Mouse (Mus musculus) spleen, adult 2 months (tissue): ENCODE measurements around the gene Myo16. TPM values are rescaled to one million over a fixed set of nuclear protein-coding genes. Genes with fewer than 3 reads are reported as not detected.

Experiments used
- DNase-seq, 2 experiments: peaks; one replicate each; pipeline versions ENCODE4 v3.0.0 to v3.0.0-alpha.2; 2012 to 2021; ENCODE audit warnings: low spot score in 2 of 2, low read depth in 1 of 2
- H3K27ac ChIP-seq: fragments of 200-500 bp; 2 replicates; pipeline ENCODE4 v1.5.1; 2012; ENCODE audit warnings: low read length, inconsistent platforms; ENCODE audit not compliant: insufficient read depth
- H3K27me3 ChIP-seq: fragments of 200-500 bp; 2 replicates; pipeline ENCODE4 v1.6.1; 2012; ENCODE audit warnings: mild to moderate bottlenecking, moderate library complexity, low read length, inconsistent platforms; ENCODE audit not compliant: control insufficient read depth, insufficient read depth
- H3K36me3 ChIP-seq: fragments of 200-500 bp; 2 replicates; pipeline ENCODE4 v1.6.1; 2012; ENCODE audit warnings: mild to moderate bottlenecking, low read length, inconsistent platforms; ENCODE audit not compliant: control insufficient read depth, insufficient read depth
- H3K4me1 ChIP-seq: fragments of 200-500 bp; 2 replicates; pipeline ENCODE4 v1.6.1; 2011; ENCODE audit warnings: inconsistent platforms; ENCODE audit not compliant: control insufficient read depth, insufficient read depth, insufficient read length
- H3K4me3 ChIP-seq: fragments of 200-500 bp; 2 replicates; pipeline ENCODE4 v1.5.1; 2011; ENCODE audit warnings: mild to moderate bottlenecking, inconsistent platforms; ENCODE audit not compliant: insufficient read depth, insufficient read length; ENCODE audit errors: extremely low read depth
- CTCF ChIP-seq: fragments of 200-500 bp; IDR thresholded peaks from 2 replicates; pipeline ENCODE4 v1.5.1; 2011; ENCODE audit warnings: mild to moderate bottlenecking, inconsistent platforms; ENCODE audit not compliant: insufficient read depth, insufficient read length, insufficient replicate concordance; ENCODE audit errors: extremely low read depth
- POLR2A ChIP-seq: fragments of 200-500 bp; IDR thresholded peaks from 2 replicates; pipeline ENCODE4 v1.6.1; 2011; ENCODE audit warnings: low read depth, low read length, inconsistent platforms
- WGBS: fragments of 180-500 bp; shearing (Covaris S2); methylation state at CpG from one replicate; pipeline ENCODE4 v1.1.7; 2018; 5-methylcytosine and 5-hydroxymethylcytosine counted together
- polyA plus RNA-seq: library from polyadenylated mRNA; depleted of rRNA; stranded (reverse); fragments of >200 nt; gene quantifications from 2 replicates; pipeline ENCODE4 v1.2.3, GENCODE M21; 2012

Myo16 gene
- polyA plus RNA-seq, 1 experiment: 0.39 TPM

DNA sequence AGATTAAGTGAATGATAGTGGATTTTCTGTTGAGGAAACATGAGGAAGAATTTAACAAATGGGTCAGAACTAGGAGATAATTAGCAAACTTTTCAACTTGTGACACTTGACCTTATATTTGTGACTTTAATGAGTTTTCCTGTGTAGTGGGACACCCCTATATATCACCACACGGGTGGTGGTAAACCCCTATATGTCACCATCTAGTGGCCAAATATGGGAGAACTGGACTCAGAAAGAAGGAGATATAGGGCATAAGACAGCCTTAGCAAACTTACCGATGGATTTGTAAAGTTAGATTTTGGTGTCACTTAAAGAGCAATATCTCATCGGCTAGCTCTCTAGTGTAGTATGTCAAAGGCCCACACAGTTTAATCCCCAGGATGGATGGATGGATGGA, 147.1 kb downstream of the Myo16 start:
- H3K36me3 ChIP-seq: no peaks in the 10 kb centered on the region
- no peaks in the 10 kb centered on the region for H3K4me1 ChIP-seq
- no peak for DNase-seq

DNA sequence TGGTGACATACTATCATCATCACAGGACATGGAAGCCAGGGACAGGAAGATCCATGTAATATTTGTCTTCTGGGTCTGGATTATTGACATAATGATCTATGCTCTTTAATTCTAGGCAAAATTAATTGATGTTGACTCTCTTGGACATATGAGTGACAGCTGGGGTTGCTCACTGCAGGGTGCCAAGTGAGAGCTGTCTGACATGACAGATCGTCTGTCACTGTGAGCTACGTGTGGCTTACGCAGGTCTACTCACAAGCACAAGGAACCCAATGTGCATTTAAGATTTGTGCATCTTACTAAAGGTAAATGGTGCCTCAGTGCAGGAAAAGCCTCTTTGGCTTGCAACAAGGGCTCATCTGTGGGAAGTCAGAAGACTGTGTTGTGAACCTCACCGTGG, 149.3 kb downstream of the Myo16 start:
- DNase-seq: no peak
- no peak overlapping the region for H3K27ac ChIP-seq
- no peaks in the 10 kb centered on the region for H3K27me3 ChIP-seq
- no peak for TF ChIP-seq POLR2A
- 91% methylated on average over 4 of the region's 4 CpGs for WGBS
- H3K4me3 ChIP-seq: no peak overlapping the region
- no peaks in the 10 kb centered on the region for H3K36me3 ChIP-seq
- H3K4me1 ChIP-seq: no peaks in the 10 kb centered on the region

More for the DNA sequence above, 147.1 kb downstream of the Myo16 start:
- 33% methylated on average over 3 of the region's 3 CpGs for WGBS
- TF ChIP-seq CTCF (no peak), POLR2A (no peak)
- H3K4me3 ChIP-seq: no peak overlapping the region
- no peaks in the 10 kb centered on the region for H3K27me3 ChIP-seq
- no peak overlapping the region for H3K27ac ChIP-seq

DNA sequence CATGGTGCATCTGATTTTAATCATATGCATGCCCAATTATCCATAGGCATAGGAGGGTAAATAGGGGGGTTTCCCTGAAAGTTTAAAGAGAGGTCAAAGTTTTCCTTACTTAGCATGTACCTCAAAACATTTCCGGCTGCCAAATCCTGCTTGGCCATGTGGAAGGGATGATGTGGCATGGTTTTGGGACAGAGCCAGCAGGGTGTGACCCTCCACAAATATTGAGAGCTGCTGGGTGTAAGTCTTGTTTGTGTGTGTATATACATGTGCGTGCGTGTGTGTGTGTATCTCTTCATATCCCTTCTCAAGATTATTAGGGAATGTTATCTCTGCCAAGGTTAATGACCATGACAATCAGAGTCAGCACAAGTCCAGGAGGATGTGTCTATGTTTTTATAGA, 150.3 kb downstream of the Myo16 start:
- 86% methylated on average over 3 of the region's 3 CpGs for WGBS
- Histone ChIP-seq H3K4me3 (no peak overlapping the region), H3K27ac (no peak overlapping the region), H3K36me3 (no peaks in the 10 kb centered on the region), H3K27me3 (no peaks in the 10 kb centered on the region), H3K4me1 (no peaks in the 10 kb centered on the region)
- TF ChIP-seq POLR2A (no peak), CTCF (no peak)
- no peak for DNase-seq

DNA sequence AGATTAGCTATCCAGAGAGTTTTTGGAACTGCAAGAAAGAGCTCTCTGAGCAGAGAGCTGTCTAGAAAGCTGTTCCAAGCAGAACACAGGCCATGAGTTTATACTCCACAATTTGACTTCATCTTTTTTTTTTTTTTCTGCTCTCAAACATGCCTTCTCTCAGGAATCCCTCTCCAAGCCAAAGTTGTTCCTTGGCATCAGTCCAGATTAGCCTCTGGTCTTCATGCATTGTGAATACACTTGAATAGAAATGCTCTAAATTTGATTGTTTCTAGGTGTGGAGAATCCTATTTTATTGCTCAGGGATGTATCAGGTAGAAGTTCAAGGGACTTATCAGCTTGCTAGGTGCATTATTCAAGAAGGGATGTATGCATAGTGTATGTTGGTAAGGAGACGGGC, 151.0 kb downstream of the Myo16 start:
- 79% methylated on average over 1 of the region's 1 CpGs for WGBS
- H3K27me3 ChIP-seq: no peaks in the 10 kb centered on the region
- DNase-seq: no peak
- H3K4me3 ChIP-seq: no peak overlapping the region
- no peak overlapping the region for H3K27ac ChIP-seq
- no peaks in the 10 kb centered on the region for H3K4me1 ChIP-seq
- no peaks in the 10 kb centered on the region for H3K36me3 ChIP-seq
- TF ChIP-seq CTCF (no peak), POLR2A (no peak)

DNA sequence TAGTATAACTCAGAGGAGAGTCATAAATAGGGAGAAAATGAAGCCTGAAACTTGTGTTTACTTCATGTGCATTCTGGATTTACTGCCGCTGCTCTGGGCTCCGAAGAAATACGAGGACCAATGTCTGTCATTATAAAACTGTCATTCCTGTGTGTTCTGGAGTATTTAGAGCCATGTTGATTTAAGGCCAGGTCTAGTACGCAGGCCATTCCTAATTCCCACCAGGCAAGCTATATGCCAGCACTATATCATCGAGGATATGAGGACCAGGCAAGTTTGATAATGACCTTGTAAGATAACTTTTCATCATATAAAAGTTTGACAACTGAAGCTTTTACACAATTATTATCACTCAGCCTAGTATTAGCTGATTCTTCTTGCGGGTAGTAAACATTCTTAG, 153.6 kb downstream of the Myo16 start:
- H3K4me1 ChIP-seq: no peaks in the 10 kb centered on the region
- no peaks in the 10 kb centered on the region for H3K27me3 ChIP-seq
- WGBS: 76% methylated on average over 6 of the region's 6 CpGs

DNA sequence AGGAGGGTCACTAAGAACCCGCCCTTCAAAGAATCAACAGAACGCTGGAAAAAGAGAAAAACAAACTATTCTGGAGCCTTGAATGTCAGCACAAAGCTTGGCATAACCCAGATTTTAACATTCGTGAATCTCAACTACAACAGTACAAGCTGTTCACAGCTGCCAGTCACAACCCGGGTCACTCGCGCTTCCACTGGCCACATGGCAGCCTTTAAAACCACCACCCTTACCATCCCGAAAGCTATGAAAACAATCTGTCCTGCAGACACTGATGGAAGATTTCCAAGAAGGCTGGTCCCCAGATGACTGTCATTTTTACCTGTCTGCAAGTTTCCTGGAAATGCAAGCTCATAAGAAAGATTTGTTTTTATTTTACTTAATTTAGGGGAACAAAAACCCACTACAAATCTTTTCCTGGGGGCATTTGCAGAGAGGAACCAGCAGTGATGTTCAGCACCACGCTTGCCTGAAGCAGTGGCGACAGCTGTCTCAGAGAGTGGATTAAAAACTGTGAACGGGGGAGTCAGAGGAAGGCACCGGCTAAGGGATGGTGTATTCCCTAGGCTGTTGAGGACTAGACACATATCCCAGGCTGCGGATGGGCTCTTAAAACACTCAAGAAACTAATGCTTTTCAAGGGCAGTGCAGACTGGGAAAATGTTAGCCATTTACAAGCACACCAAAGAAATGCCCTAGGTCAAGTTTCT, 154.2 kb downstream of the Myo16 start:
- Histone ChIP-seq H3K27ac (no peak overlapping the region), H3K4me3 (no peak overlapping the region), H3K4me1 (no peaks in the 10 kb centered on the region), H3K36me3 (no peaks in the 10 kb centered on the region), H3K27me3 (no peaks in the 10 kb centered on the region)
- no peak for DNase-seq
- TF ChIP-seq POLR2A (no peak), CTCF (no peak)
- WGBS: 69% methylated on average over 12 of the region's 12 CpGs

More for the DNA sequence above, 153.6 kb downstream of the Myo16 start:
- TF ChIP-seq POLR2A (no peak), CTCF (no peak)
- H3K36me3 ChIP-seq: no peaks in the 10 kb centered on the region
- no peak for DNase-seq
- H3K27ac ChIP-seq: no peak overlapping the region
- H3K4me3 ChIP-seq: no peak overlapping the region

DNA sequence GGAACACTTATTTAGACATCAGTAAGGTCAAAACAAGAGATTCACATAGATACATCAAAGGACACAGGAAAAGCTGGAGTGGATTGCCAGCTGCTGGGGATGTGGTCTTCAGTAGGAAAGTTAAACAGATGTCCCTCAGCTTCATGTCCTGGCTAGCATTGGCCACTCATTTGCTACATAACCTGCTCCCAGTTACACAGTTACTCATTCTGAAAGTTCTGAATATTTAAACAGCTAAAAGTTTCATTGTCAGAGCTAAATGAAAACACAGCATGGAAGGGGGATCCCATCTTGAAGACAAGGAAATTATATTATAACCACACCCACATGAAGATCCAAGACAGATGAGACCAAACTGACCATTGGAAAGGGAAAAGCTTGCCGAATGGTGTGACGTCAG, 156.8 kb downstream of the Myo16 start:
- no peak overlapping the region for H3K27ac ChIP-seq
- H3K4me1 ChIP-seq: no peaks in the 10 kb centered on the region
- TF ChIP-seq POLR2A (no peak), CTCF (no peak)
- WGBS: 84% methylated on average over 2 of the region's 2 CpGs
- no peak for DNase-seq
- no peaks in the 10 kb centered on the region for H3K36me3 ChIP-seq
- no peak overlapping the region for H3K4me3 ChIP-seq
- no peaks in the 10 kb centered on the region for H3K27me3 ChIP-seq
